Mouse (Mus musculus) hindbrain, embryonic 14.5 days (tissue): Measurements from ENCODE around the gene Lmln. TPM values are rescaled to one million over a fixed set of nuclear protein-coding genes. Genes with fewer than 3 reads are reported as not detected.
A peak's percentile ranks its signal among the peaks of the same experiment; 100 is the strongest.
"Not testable (repeated sequence)": the region's sequence is repeated elsewhere in the genome, so short reads cannot be mapped to it uniquely, and the experiment has no call there.

Experiments used
- ATAC-seq: fragments of 200-750 bp; cut with Nextera tagmentation; 2 replicates; pipeline ENCODE4 v1.8.0; 2017; ENCODE audit warnings: moderate number of reproducible peaks, mild to moderate bottlenecking, moderate TSS enrichment, moderate library complexity; ENCODE audit not compliant: low FRiP score
- DNase-seq: peaks from one replicate; pipeline ENCODE4 v3.0.0-alpha.2; 2015; ENCODE audit warnings: low spot score
- H3K27ac ChIP-seq: fragments of 300-500 bp; sonication (generic); 2 replicates; pipeline ENCODE4 v1.5.1; 2014; ENCODE audit warnings: mild to moderate bottlenecking, moderate library complexity
- H3K27me3 ChIP-seq: fragments of 300-500 bp; sonication (generic); 2 replicates; pipeline ENCODE4 v1.6.1; 2014; ENCODE audit warnings: mild to moderate bottlenecking, low read length, mixed read lengths; ENCODE audit not compliant: control insufficient read depth, insufficient read depth
- H3K36me3 ChIP-seq: fragments of 300-500 bp; sonication (generic); replicated peaks from 2 replicates; pipeline ENCODE4 v1.6.1; 2014; ENCODE audit not compliant: control insufficient read depth, insufficient read depth
- H3K4me1 ChIP-seq: fragments of 300-500 bp; sonication (generic); replicated peaks from 2 replicates; pipeline ENCODE4 v1.6.1; 2014; ENCODE audit warnings: antibody characterized with exemption, low read length, mixed read lengths; ENCODE audit not compliant: control insufficient read depth, insufficient read depth
- H3K4me2 ChIP-seq: fragments of 300-500 bp; sonication (generic); replicated peaks from 2 replicates; pipeline ENCODE4 v1.6.1; 2014; ENCODE audit warnings: mild to moderate bottlenecking, moderate library complexity
- H3K4me3 ChIP-seq: fragments of 300-500 bp; sonication (generic); replicated peaks from 2 replicates; pipeline ENCODE4 v1.5.1; 2014; ENCODE audit warnings: mild to moderate bottlenecking, low read length
- H3K9ac ChIP-seq: fragments of 300-500 bp; sonication (generic); 2 replicates; pipeline ENCODE4 v1.6.1; 2014
- H3K9me3 ChIP-seq: fragments of 300-500 bp; sonication (generic); 2 replicates; pipeline ENCODE4 v1.6.1; 2016; ENCODE audit warnings: low read length; ENCODE audit not compliant: control insufficient read depth
- WGBS: fragments of 180-500 bp; shearing (Covaris S2); extraction: QIAGEN DNeasy Blood & Tissue Kit; methylation state at CpG from one replicate; pipeline ENCODE4 v1.1.7; 2014; 5-methylcytosine and 5-hydroxymethylcytosine counted together
- polyA plus RNA-seq: library from polyadenylated mRNA; unstranded; fragments of >200 nt; fragmentation: Nextera tagmentation; extraction: Ambion mirVana; gene quantifications from 2 replicates; pipeline ENCODE4 v1.2.1, GENCODE M21; 2014

The Lmln gene
- polyA plus RNA-seq, 1 experiment from 2014 or later = 4.5 TPM

GRCm38 (mm10) chr16:33055655-33056054 lies 6.7 kb upstream of the Lmln start:
- peaks cover 12% of the 10 kb centered on the region for H3K4me1 ChIP-seq
- H3K27me3 ChIP-seq = no peaks in the 10 kb centered on the region
- peak overlapping the region; percentile 76 for H3K4me3 ChIP-seq
- H3K36me3 ChIP-seq = peaks cover 28% of the 10 kb centered on the region
- peak; percentile 16; the same call in 1 of the 2 replicates for ATAC-seq
- H3K27ac ChIP-seq = no peak overlapping the region
- DNase-seq = peak; percentile 27
- peak overlapping the region; percentile 79 for H3K4me2 ChIP-seq
- WGBS = 21% methylated on average over 10 of the region's 10 CpGs
- H3K9me3 ChIP-seq = no peaks in the 10 kb centered on the region
- peak overlapping the region; percentile 88 for H3K9ac ChIP-seq

- H3K4me2 ChIP-seq = peak within 1 kb of the TSS; percentile 79
- under 1% methylated on average over 47 of the region's 47 CpGs for WGBS
- no peaks in the 10 kb centered on the region for H3K9me3 ChIP-seq
- ATAC-seq (peak; percentile 92), DNase-seq (peak; percentile 95)
- H3K36me3 ChIP-seq = peaks cover 33% of the 10 kb centered on the region
- H3K27ac ChIP-seq = peak within 1 kb of the TSS; percentile 86
- no peaks in the 10 kb centered on the region for H3K27me3 ChIP-seq
- H3K4me3 ChIP-seq = peak within 1 kb of the TSS; percentile 76
- peaks cover 12% of the 10 kb centered on the region for H3K4me1 ChIP-seq
- peak within 1 kb of the TSS; percentile 88 for H3K9ac ChIP-seq
These were observed 6.1 kb upstream of the Lmln start, which contains the start of the genes Iqcg and Rpl35a for GRCm38 (mm10) chr16:33056095-33056785. Gene Iqcg, minus strand, starts transcription at chr16:33056218. Gene Rpl35a, plus strand, starts transcription at chr16:33056453.

- H3K4me1 ChIP-seq = peaks cover 15% of the 10 kb centered on the region
- H3K36me3 ChIP-seq = peaks cover 34% of the 10 kb centered on the region
- H3K9me3 ChIP-seq = no peaks in the 10 kb centered on the region
- peak overlapping the region; percentile 79 for H3K4me2 ChIP-seq
- H3K27ac ChIP-seq = peak overlapping the region; percentile 86
- peak overlapping the region; percentile 88 for H3K9ac ChIP-seq
- ATAC-seq (peak; percentile 52; the same call in 1 of the 2 replicates), DNase-seq (no peak)
- under 1% methylated on average over 24 of the region's 24 CpGs for WGBS
- no peaks in the 10 kb centered on the region for H3K27me3 ChIP-seq
- H3K4me3 ChIP-seq = peak overlapping the region; percentile 76
These were observed 5.5 kb upstream of the Lmln start for GRCm38 (mm10) chr16:33056786-33057185.

GRCm38 (mm10) chr16:33058033-33058432 lies 4.3 kb upstream of the Lmln start:
- Histone ChIP-seq H3K4me2 (peak overlapping the region; percentile 79), H3K9me3 (no peaks in the 10 kb centered on the region), H3K27me3 (no peaks in the 10 kb centered on the region), H3K27ac (no peak overlapping the region), H3K4me1 (peaks cover 20% of the 10 kb centered on the region), H3K9ac (0 out of 2 replicates have a peak overlapping the region, but pooled peaks have one; percentile 88), H3K36me3 (peaks cover 34% of the 10 kb centered on the region), H3K4me3 (peak overlapping the region; percentile 76; the same call in 1 of the 2 replicates)
- no peak for DNase-seq
- 94% methylated on average over 16 of the region's 16 CpGs for WGBS
- ATAC-seq = no peak

- H3K9me3 ChIP-seq, ATAC-seq, DNase-seq, H3K9ac ChIP-seq, H3K27ac ChIP-seq, H3K27me3 ChIP-seq, H3K4me3 ChIP-seq, H3K4me2 ChIP-seq: not testable (repeated sequence)
- H3K4me1 ChIP-seq = peaks cover 26% of the 10 kb centered on the region
- H3K36me3 ChIP-seq = peaks cover 34% of the 10 kb centered on the region
- WGBS = 94% methylated on average over 9 of the region's 9 CpGs
These were observed 3.7 kb upstream of the Lmln start for GRCm38 (mm10) chr16:33058656-33059055.

- H3K4me3 ChIP-seq = no peak overlapping the region
- H3K4me2 ChIP-seq = no peak overlapping the region
- peaks cover 31% of the 10 kb centered on the region for H3K4me1 ChIP-seq
- DNase-seq = no peak
- H3K27me3 ChIP-seq = no peaks in the 10 kb centered on the region
- no peak overlapping the region for H3K9ac ChIP-seq
- no peaks in the 10 kb centered on the region for H3K9me3 ChIP-seq
- WGBS = 94% methylated on average over 1 of the region's 1 CpGs
- no peak overlapping the region for H3K27ac ChIP-seq
- ATAC-seq = no peak
- peaks cover 34% of the 10 kb centered on the region for H3K36me3 ChIP-seq
These were observed 2.9 kb upstream of the Lmln start for GRCm38 (mm10) chr16:33059471-33059870.

- H3K4me1 ChIP-seq = peaks cover 31% of the 10 kb centered on the region
- peaks cover 34% of the 10 kb centered on the region for H3K36me3 ChIP-seq
- no peak overlapping the region for H3K27ac ChIP-seq
- no peak overlapping the region for H3K4me3 ChIP-seq
- DNase-seq (no peak), ATAC-seq (no peak)
- no peak overlapping the region for H3K9ac ChIP-seq
- 76% methylated on average over 2 of the region's 2 CpGs for WGBS
- H3K27me3 ChIP-seq = no peaks in the 10 kb centered on the region
- no peak overlapping the region for H3K4me2 ChIP-seq
- H3K9me3 ChIP-seq = no peaks in the 10 kb centered on the region
These were observed 1.4 kb upstream of the Lmln start for GRCm38 (mm10) chr16:33060926-33061325.

- H3K9ac ChIP-seq = peak overlapping the region; percentile 82; the same call in 1 of the 2 replicates
- DNase-seq (peak; percentile 26), ATAC-seq (no peak)
- H3K27me3 ChIP-seq = no peaks in the 10 kb centered on the region
- peaks cover 31% of the 10 kb centered on the region for H3K4me1 ChIP-seq
- H3K4me2 ChIP-seq = peak overlapping the region; percentile 62
- no peaks in the 10 kb centered on the region for H3K9me3 ChIP-seq
- 0 out of 2 replicates have a peak overlapping the region, but pooled peaks have one; percentile 87 for H3K4me3 ChIP-seq
- 59% methylated on average over 11 of the region's 11 CpGs for WGBS
- H3K36me3 ChIP-seq = peaks cover 36% of the 10 kb centered on the region
- H3K27ac ChIP-seq = no peak overlapping the region
These were observed 921 bp upstream of the Lmln start for GRCm38 (mm10) chr16:33061400-33061799.

GRCm38 (mm10) chr16:33062682-33063131 lies 386 bp downstream of the Lmln start:
- no peaks in the 10 kb centered on the region for H3K9me3 ChIP-seq
- ATAC-seq (no peak; the same call in 1 of the 2 replicates), DNase-seq (peak; percentile 34)
- H3K27ac ChIP-seq = peak overlapping the region; percentile 84
- H3K27me3 ChIP-seq = no peaks in the 10 kb centered on the region
- peak overlapping the region; percentile 87 for H3K4me3 ChIP-seq
- H3K9ac ChIP-seq = peak overlapping the region; percentile 82
- H3K4me1 ChIP-seq = peaks cover 27% of the 10 kb centered on the region
- WGBS = under 1% methylated on average over 35 of the region's 35 CpGs
- peaks cover 38% of the 10 kb centered on the region for H3K36me3 ChIP-seq
- peak overlapping the region; percentile 62 for H3K4me2 ChIP-seq
